Mouse (Mus musculus): ENCODE data around the gene Map1b.

- TF ChIP-seq CTCF (IDR thresholded peaks at IDR 0.05; ENCODE audit: low read depth), result no peak
- no peak for TF ChIP-seq EP300 (IDR thresholded peaks at IDR 0.05; ENCODE audit: low read depth)
Observed at GRCm38 (mm10) chr13:99549584-99549983, 33.2 kb upstream of the Map1b start.
